Mouse (Mus musculus): Measurements from ENCODE around the gene Rhox2a. TPM values are rescaled to one million over a fixed set of nuclear protein-coding genes. Genes with fewer than 3 reads are reported as not detected.
"Not testable (repeated sequence)": the region's sequence is repeated elsewhere in the genome, so short reads cannot be mapped to it uniquely, and the experiment has no call there.

Gene Rhox2a
- polyA plus RNA-seq (2015; fragmentation: Nextera tagmentation; extraction: Ambion mirVana) = not detected in 2 replicates

GRCm38 (mm10) chrX:37244676-37245075 lies at the start of gene Rhox2a:
Gene Rhox2a (plus strand): TSS chrX:37244976.
- not testable (repeated sequence) for H3K9me3 ChIP-seq; H3K27ac ChIP-seq (replicated peaks); ATAC-seq (ENCODE audit: extremely low read depth, insufficient number of reproducible peaks, low FRiP score, low TSS enrichment); H3K4me1 ChIP-seq; H3K4me3 ChIP-seq; H3K4me2 ChIP-seq; H3K9ac ChIP-seq; H3K36me3 ChIP-seq; H3K27me3 ChIP-seq (replicated peaks)
- WGBS = 64% methylated on average over 2 of the region's 9 CpGs

GRCm38 (mm10) chrX:37198676-37199075 lies 46.1 kb upstream of the Rhox2a start:
- no peaks in the 10 kb centered on the region for H3K27me3 ChIP-seq (replicated peaks)
- H3K27ac ChIP-seq (replicated peaks) = no peak overlapping the region
- ATAC-seq (ENCODE audit: extremely low read depth, insufficient number of reproducible peaks, low FRiP score, low TSS enrichment) = no peak
- no peak overlapping the region for H3K4me3 ChIP-seq
- H3K9me3 ChIP-seq = no peaks in the 10 kb centered on the region
- no peaks in the 10 kb centered on the region for H3K36me3 ChIP-seq
- H3K4me1 ChIP-seq = no peaks in the 10 kb centered on the region
- H3K9ac ChIP-seq = no peak overlapping the region
- WGBS = 52% methylated on average over 8 of the region's 8 CpGs
- H3K4me2 ChIP-seq = no peak overlapping the region

- WGBS = 85% methylated on average over 10 of the region's 10 CpGs
Observed at GRCm38 (mm10) chrX:37210941-37211340, 33.8 kb upstream of the Rhox2a start, which contains the start of gene Gm9. Gene Gm9 (minus strand): TSS chrX:37211041.

GRCm38 (mm10) chrX:37222158-37222557 lies 22.6 kb upstream of the Rhox2a start, which contains the start of gene Rhox1:
Gene Rhox1 (minus strand): TSS chrX:37222258.
- H3K4me3 ChIP-seq; H3K36me3 ChIP-seq; ATAC-seq (ENCODE audit: extremely low read depth, insufficient number of reproducible peaks, low FRiP score, low TSS enrichment); H3K4me1 ChIP-seq; H3K9me3 ChIP-seq; H3K4me2 ChIP-seq; H3K27ac ChIP-seq (replicated peaks); H3K27me3 ChIP-seq (replicated peaks); H3K9ac ChIP-seq: not testable (repeated sequence)
- WGBS = 53% methylated on average over 1 of the region's 1 CpGs

More at GRCm38 (mm10) chrX:37210941-37211340, 33.8 kb upstream of the Rhox2a start, which contains the start of gene Gm9:
- ATAC-seq (ENCODE audit: extremely low read depth, insufficient number of reproducible peaks, low FRiP score, low TSS enrichment) = no peak
- H3K36me3 ChIP-seq = no peaks in the 10 kb centered on the region
- H3K9ac ChIP-seq = no peak within 1 kb of the TSS
- H3K4me1 ChIP-seq = no peaks in the 10 kb centered on the region
- no peaks in the 10 kb centered on the region for H3K9me3 ChIP-seq
- no peaks in the 10 kb centered on the region for H3K27me3 ChIP-seq (replicated peaks)
- H3K4me2 ChIP-seq = no peak within 1 kb of the TSS
- no peak within 1 kb of the TSS for H3K27ac ChIP-seq (replicated peaks)
- H3K4me3 ChIP-seq = no peak within 1 kb of the TSS

GRCm38 (mm10) chrX:37249619-37250018 lies 4.8 kb downstream of the Rhox2a start, which contains the start of gene Rhox3a:
Gene Rhox3a (plus strand): TSS chrX:37249919.
- not testable (repeated sequence) for H3K36me3 ChIP-seq; H3K4me2 ChIP-seq; H3K4me1 ChIP-seq; H3K9me3 ChIP-seq; H3K27me3 ChIP-seq (replicated peaks); H3K4me3 ChIP-seq; ATAC-seq (ENCODE audit: extremely low read depth, insufficient number of reproducible peaks, low FRiP score, low TSS enrichment); H3K27ac ChIP-seq (replicated peaks); H3K9ac ChIP-seq
- 70% methylated on average over 1 of the region's 3 CpGs for WGBS

GRCm38 (mm10) chrX:37265038-37265437 lies 20.3 kb downstream of the Rhox2a start, which contains the start of gene Rhox4a:
Gene Rhox4a (plus strand): TSS chrX:37265338.
- H3K27ac ChIP-seq (replicated peaks); H3K9me3 ChIP-seq; H3K4me2 ChIP-seq; H3K27me3 ChIP-seq (replicated peaks); H3K9ac ChIP-seq; ATAC-seq (ENCODE audit: extremely low read depth, insufficient number of reproducible peaks, low FRiP score, low TSS enrichment); H3K4me1 ChIP-seq; H3K4me3 ChIP-seq; H3K36me3 ChIP-seq: not testable (repeated sequence)
- 97% methylated on average over 11 of the region's 19 CpGs for WGBS

Other genes starting within 250 kb of the Rhox2a start
- gene Sowahd, start 196.1 kb upstream of the Rhox2a start, polyA plus RNA-seq (2015; fragmentation: Nextera tagmentation; extraction: Ambion mirVana) = 0.33 and 0.41 TPM in 2 replicates
- gene Rpl39, start 159.6 kb upstream of the Rhox2a start, polyA plus RNA-seq (2015; fragmentation: Nextera tagmentation; extraction: Ambion mirVana) = 377 and 401 TPM in 2 replicates
- 13.6 and 14.1 TPM in 2 replicates for gene Upf3b, start 134.7 kb upstream of the Rhox2a start, polyA plus RNA-seq (2015; fragmentation: Nextera tagmentation; extraction: Ambion mirVana)
- gene Nkap, start 118.2 kb upstream of the Rhox2a start, polyA plus RNA-seq (2015; fragmentation: Nextera tagmentation; extraction: Ambion mirVana) = 10.1 and 11.2 TPM in 2 replicates
- gene Akap14, start 76.1 kb upstream of the Rhox2a start, polyA plus RNA-seq (2015; fragmentation: Nextera tagmentation; extraction: Ambion mirVana) = not detected in 2 replicates
- gene Ndufa1, start 53.8 kb upstream of the Rhox2a start, polyA plus RNA-seq (2015; fragmentation: Nextera tagmentation; extraction: Ambion mirVana) = 659 and 790 TPM in 2 replicates
- 7.0 and 8.0 TPM in 2 replicates for gene Rnf113a1, start 53.7 kb upstream of the Rhox2a start, polyA plus RNA-seq (2015; fragmentation: Nextera tagmentation; extraction: Ambion mirVana)
- not detected in 2 replicates for gene Gm9, start 33.9 kb upstream of the Rhox2a start, polyA plus RNA-seq (2015; fragmentation: Nextera tagmentation; extraction: Ambion mirVana)
- gene Rhox1, start 22.7 kb upstream of the Rhox2a start, polyA plus RNA-seq (2015; fragmentation: Nextera tagmentation; extraction: Ambion mirVana) = not detected in 2 replicates
- gene Rhox3a, start 4.9 kb downstream of the Rhox2a start, polyA plus RNA-seq (2015; fragmentation: Nextera tagmentation; extraction: Ambion mirVana) = not detected in 2 replicates
- not detected in 2 replicates for gene Rhox4a, start 20.4 kb downstream of the Rhox2a start, polyA plus RNA-seq (2015; fragmentation: Nextera tagmentation; extraction: Ambion mirVana)
- gene Rhox3a2, start 135.1 kb downstream of the Rhox2a start, polyA plus RNA-seq (2015; fragmentation: Nextera tagmentation; extraction: Ambion mirVana) = not detected in 2 replicates
- 0.17 TPM in 1 of 2 replicates, not detected in the other for gene Rhox4a2, start 145.9 kb downstream of the Rhox2a start, polyA plus RNA-seq (2015; fragmentation: Nextera tagmentation; extraction: Ambion mirVana)
- gene Rhox2b, start 167.1 kb downstream of the Rhox2a start, polyA plus RNA-seq (2015; fragmentation: Nextera tagmentation; extraction: Ambion mirVana) = not detected in 2 replicates
- gene Rhox4b, start 187.5 kb downstream of the Rhox2a start, polyA plus RNA-seq (2015; fragmentation: Nextera tagmentation; extraction: Ambion mirVana) = not detected in 2 replicates
- not detected in 2 replicates for gene Rhox2c, start 208.7 kb downstream of the Rhox2a start, polyA plus RNA-seq (2015; fragmentation: Nextera tagmentation; extraction: Ambion mirVana)
- gene Rhox3c, start 213.6 kb downstream of the Rhox2a start, polyA plus RNA-seq (2015; fragmentation: Nextera tagmentation; extraction: Ambion mirVana) = not detected in 2 replicates
- not detected in 2 replicates for gene Rhox4c, start 235.4 kb downstream of the Rhox2a start, polyA plus RNA-seq (2015; fragmentation: Nextera tagmentation; extraction: Ambion mirVana)
- gene Rhox2d, start 248.5 kb downstream of the Rhox2a start, polyA plus RNA-seq (2015; fragmentation: Nextera tagmentation; extraction: Ambion mirVana) = not detected in 2 replicates

All from heart, embryonic 13.5 days (tissue).